Mouse (Mus musculus): ENCODE measurements around the gene Trim38. TPM values are rescaled to one million over a fixed set of nuclear protein-coding genes. Genes with fewer than 3 reads are reported as not detected.
"Not testable (repeated sequence)": the region's sequence is repeated elsewhere in the genome, so short reads cannot be mapped to it uniquely, and the experiment has no call there.

Trim38 gene
- total RNA-seq (2012; rRNA removed) (not detected in 2 replicates), total RNA-seq (2014; rRNA removed) (not detected in 2 replicates), polyA plus RNA-seq (2012; ENCODE audit: insufficient read length, low read depth) (0.11 TPM in 1 of 2 replicates, not detected in the other)

DNA sequence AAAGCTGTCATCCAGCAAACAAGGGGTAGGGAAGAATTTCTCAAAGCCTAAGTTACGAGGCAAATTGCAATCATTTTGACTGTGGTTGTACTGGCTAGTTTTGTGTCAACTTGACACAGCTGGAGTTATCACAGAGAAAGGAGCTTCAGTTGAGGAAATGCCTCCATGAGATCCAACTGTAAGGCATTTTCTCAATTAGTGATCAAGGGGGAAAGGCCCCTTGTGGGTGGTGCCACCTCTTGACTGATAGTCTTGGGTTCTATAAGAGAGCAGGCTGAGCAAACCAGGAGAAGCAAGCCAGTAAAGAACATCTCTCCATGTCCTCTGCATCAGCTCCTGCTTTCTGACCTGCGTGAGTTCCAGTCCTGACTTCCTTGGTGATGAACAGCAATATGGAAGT lies at the start of gene Trim38:
TSS of gene Trim38 (plus strand) at position 301 of the 400 bp plus-strand sequence.
- H3K27ac ChIP-seq (ENCODE audit: insufficient read depth, low read depth); H3K9me3 ChIP-seq (replicated peaks; ENCODE audit: low read length); H3K9ac ChIP-seq (ENCODE audit: insufficient read depth, low read depth); H3K27me3 ChIP-seq (replicated peaks); H3K4me2 ChIP-seq (ENCODE audit: insufficient read depth, low read depth, poor library complexity, severe bottlenecking); dilution Hi-C loops (cut with MboI; ENCODE audit: extremely low pct_ligation_motif_present, extremely low pct_unique_long_range_greater_than_20kb, low sequenced_read_pairs); H3K4me3 ChIP-seq (replicated peaks in 1 of 3; ENCODE audit: low read depth in 2 of 3, low read length in 2 of 3, poor library complexity in 1 of 3); H3K79me2 ChIP-seq (replicated peaks; ENCODE audit: control insufficient read depth, extremely low read depth, insufficient read depth, poor library complexity, severe bottlenecking); H3K36me3 ChIP-seq (replicated peaks in 1 of 2; ENCODE audit: control insufficient read depth in 1 of 2, insufficient read depth in 1 of 2, low read length in 1 of 2); DNase-seq (ENCODE audit: extremely low read depth): not testable (repeated sequence)
- H3K4me1 ChIP-seq (ENCODE audit: control insufficient read depth in 1 of 2, insufficient read depth in 2 of 2): peaks cover 0 to 10% of the 10 kb centered on the region in 2 experiments; a peak in 1 of 4 replicates
- in situ Hi-C loops (cut with MboI; ENCODE audit: low pct_ligation_motif_present, low pct_unique_long_range_greater_than_20kb, low sequenced_read_pairs): loop anchor here (25.0 kb wide), 1 partner anchor 1732 kb away; the partner anchor contains the start of genes Hist1h2ag, Hist1h2ah, Hist1h2bj and Hist1h2bk

DNA sequence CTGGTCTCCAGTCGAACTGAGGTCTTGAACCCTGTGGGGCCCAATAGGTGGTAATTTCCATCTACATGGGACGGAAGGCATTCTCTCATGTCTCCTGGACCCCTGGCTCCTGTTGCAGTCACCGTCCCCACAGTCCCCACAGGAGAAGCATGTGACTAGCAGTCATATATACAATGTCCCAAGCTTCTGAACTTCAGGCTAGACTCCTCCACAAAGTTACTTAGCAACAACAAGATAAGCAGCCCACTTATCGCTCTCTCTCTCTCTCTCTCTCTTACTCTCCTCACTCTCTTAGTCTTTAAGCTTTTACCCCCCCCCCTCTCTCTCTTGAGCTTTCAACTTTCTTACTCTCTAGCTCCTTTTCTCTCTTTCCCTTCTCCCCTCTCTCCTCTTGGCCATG lies 45.5 kb upstream of the Trim38 start:
- H3K27me3 ChIP-seq (replicated peaks): no peaks in the 10 kb centered on the region
- no peaks in the 10 kb centered on the region for H3K9me3 ChIP-seq (replicated peaks; ENCODE audit: low read length)
- TF ChIP-seq KAT2A (IDR thresholded peaks at IDR 0.05; ENCODE audit: insufficient replicate concordance, low read length): no peak
- TF ChIP-seq JUND (conservative IDR thresholded peaks at IDR 0.05; ENCODE audit: low read depth, low read length): no peak
- no peak for TF ChIP-seq UBTF (IDR thresholded peaks at IDR 0.05; ENCODE audit: low read depth, low read length)
- no peak for TF ChIP-seq CTCF (conservative IDR thresholded peaks at IDR 0.05 in 1 of 2, IDR thresholded peaks at IDR 0.05 in 1 of 2; ENCODE audit: low read depth in 2 of 2, low read length in 2 of 2)
- no peak for TF ChIP-seq ZC3H11A (IDR thresholded peaks at IDR 0.05; ENCODE audit: low read depth, low read length)
- no peak for TF ChIP-seq MAFK (IDR thresholded peaks at IDR 0.05; ENCODE audit: insufficient replicate concordance, low read length)
- no peak for TF ChIP-seq CHD1 (IDR thresholded peaks at IDR 0.05; ENCODE audit: low read depth, low read length)
- no peak for TF ChIP-seq IRF4 (IDR thresholded peaks at IDR 0.05; ENCODE audit: low read depth, low read length)
- no peak for TF ChIP-seq PAX5 (IDR thresholded peaks at IDR 0.05; ENCODE audit: low read length)
- TF ChIP-seq SIN3A (IDR thresholded peaks at IDR 0.05; ENCODE audit: low read length): no peak
- no peak for TF ChIP-seq TBP (conservative IDR thresholded peaks at IDR 0.05; ENCODE audit: low read depth, low read length)
- TF ChIP-seq USF1 (IDR thresholded peaks at IDR 0.05; ENCODE audit: low read depth, low read length): no peak
- no peak for TF ChIP-seq HCFC1 (IDR thresholded peaks at IDR 0.05; ENCODE audit: low read depth, low read length)
- no peak for TF ChIP-seq EP300 (IDR thresholded peaks at IDR 0.05; ENCODE audit: low read length)
- no peaks in the 10 kb centered on the region for H3K79me2 ChIP-seq (replicated peaks; ENCODE audit: control insufficient read depth, extremely low read depth, insufficient read depth, poor library complexity, severe bottlenecking)
- dilution Hi-C loops (cut with MboI; ENCODE audit: extremely low pct_ligation_motif_present, extremely low pct_unique_long_range_greater_than_20kb, low sequenced_read_pairs) (no loop called here), in situ Hi-C loops (cut with MboI; ENCODE audit: low pct_ligation_motif_present, low pct_unique_long_range_greater_than_20kb, low sequenced_read_pairs) (loop anchor here (10.0 kb wide), 1 partner anchor 89 kb away; no protein-coding TSS in a partner anchor)
- no peaks in the 10 kb centered on the region for H3K36me3 ChIP-seq (replicated peaks in 1 of 2; ENCODE audit: control insufficient read depth in 1 of 2, insufficient read depth in 1 of 2, low read length in 1 of 2)
- DNase-seq (ENCODE audit: extremely low read depth): no peak
- no peak overlapping the region for H3K4me2 ChIP-seq (ENCODE audit: insufficient read depth, low read depth, poor library complexity, severe bottlenecking)
- no peak overlapping the region for H3K9ac ChIP-seq (ENCODE audit: insufficient read depth, low read depth)
- H3K4me3 ChIP-seq (replicated peaks in 1 of 3; ENCODE audit: low read depth in 2 of 3, low read length in 2 of 3, poor library complexity in 1 of 3): no peak overlapping the region
- H3K4me1 ChIP-seq (ENCODE audit: control insufficient read depth in 1 of 2, insufficient read depth in 2 of 2): no peaks in the 10 kb centered on the region
- no peak overlapping the region for H3K27ac ChIP-seq (ENCODE audit: insufficient read depth, low read depth)

DNA sequence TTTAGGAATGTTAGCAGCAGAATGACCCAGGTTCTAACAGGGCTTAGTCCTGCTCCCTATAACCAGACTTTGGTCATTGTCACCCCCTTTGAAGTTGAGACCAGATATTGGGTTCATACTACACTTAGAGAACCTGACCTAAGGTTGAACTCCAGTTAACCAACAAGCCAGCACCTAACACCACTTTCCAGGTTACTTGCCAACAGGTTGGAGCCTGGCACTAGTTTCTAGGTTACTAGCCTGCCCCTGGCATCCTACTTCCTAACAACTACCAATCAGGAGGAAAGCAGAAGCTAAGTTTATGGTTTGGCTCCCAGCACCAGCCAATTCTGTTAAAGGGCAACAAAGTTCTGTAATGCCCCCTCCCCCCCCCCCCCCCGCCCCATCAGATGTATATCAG lies 44.5 kb upstream of the Trim38 start:
- Histone ChIP-seq H3K36me3 (replicated peaks in 1 of 2; ENCODE audit: control insufficient read depth in 1 of 2, insufficient read depth in 1 of 2, low read length in 1 of 2) (no peaks in the 10 kb centered on the region), H3K27ac (ENCODE audit: insufficient read depth, low read depth) (no peak overlapping the region), H3K4me2 (ENCODE audit: insufficient read depth, low read depth, poor library complexity, severe bottlenecking) (no peak overlapping the region), H3K4me3 (replicated peaks in 1 of 3; ENCODE audit: low read depth in 2 of 3, low read length in 2 of 3, poor library complexity in 1 of 3) (no peak overlapping the region), H3K9me3 (replicated peaks; ENCODE audit: low read length) (no peaks in the 10 kb centered on the region), H3K9ac (ENCODE audit: insufficient read depth, low read depth) (no peak overlapping the region), H3K27me3 (replicated peaks) (no peaks in the 10 kb centered on the region), H3K79me2 (replicated peaks; ENCODE audit: control insufficient read depth, extremely low read depth, insufficient read depth, poor library complexity, severe bottlenecking) (no peaks in the 10 kb centered on the region), H3K4me1 (ENCODE audit: control insufficient read depth in 1 of 2, insufficient read depth in 2 of 2) (no peaks in the 10 kb centered on the region)
- DNase-seq (ENCODE audit: extremely low read depth): no peak
- dilution Hi-C loops (cut with MboI; ENCODE audit: extremely low pct_ligation_motif_present, extremely low pct_unique_long_range_greater_than_20kb, low sequenced_read_pairs) (no loop called here), in situ Hi-C loops (cut with MboI; ENCODE audit: low pct_ligation_motif_present, low pct_unique_long_range_greater_than_20kb, low sequenced_read_pairs) (loop anchor here (10.0 kb wide), 1 partner anchor 90 kb away; no protein-coding TSS in a partner anchor)
- TF ChIP-seq ETS1 (conservative IDR thresholded peaks at IDR 0.05; ENCODE audit: low read depth, low read length) (no peak), SIN3A (IDR thresholded peaks at IDR 0.05; ENCODE audit: low read length) (no peak), UBTF (IDR thresholded peaks at IDR 0.05; ENCODE audit: low read depth, low read length) (no peak), PAX5 (IDR thresholded peaks at IDR 0.05; ENCODE audit: low read length) (no peak), JUN (IDR thresholded peaks at IDR 0.05; ENCODE audit: insufficient read depth, low read depth, low read length) (no peak), TCF12 (IDR thresholded peaks at IDR 0.05; ENCODE audit: low read depth, low read length) (no peak), MAZ (IDR thresholded peaks at IDR 0.05; ENCODE audit: low read depth, low read length) (no peak), ELF1 (IDR thresholded peaks at IDR 0.05; ENCODE audit: low read depth, low read length) (no peak), TBP (conservative IDR thresholded peaks at IDR 0.05; ENCODE audit: low read depth, low read length) (no peak), NELFE (IDR thresholded peaks at IDR 0.05; ENCODE audit: low read depth, low read length) (no peak), MEF2A (IDR thresholded peaks at IDR 0.05; ENCODE audit: borderline replicate concordance, low read depth, low read length) (no peak), CTCF (conservative IDR thresholded peaks at IDR 0.05 in 1 of 2, IDR thresholded peaks at IDR 0.05 in 1 of 2; ENCODE audit: low read depth in 2 of 2, low read length in 2 of 2) (no peak), MYC (IDR thresholded peaks at IDR 0.05; ENCODE audit: low read depth, low read length) (no peak), ZNF384 (IDR thresholded peaks at IDR 0.05; ENCODE audit: low read depth, low read length) (no peak), SMC3 (IDR thresholded peaks at IDR 0.05; ENCODE audit: low read depth, low read length) (no peak), BHLHE40 (IDR thresholded peaks at IDR 0.05; ENCODE audit: low read depth, low read length) (no peak)
